Mouse (Mus musculus) hindbrain, embryonic 15.5 days (tissue): ENCODE measurements at regions not wholly inside any gene's neighbourhood (a gene's known extent, or its start where the extent isn't known, plus 50 kb on each side); places are given as distances from the start of the nearest gene placed in this dataset.
"Not testable (repeated sequence)": the region's sequence is repeated elsewhere in the genome, so short reads cannot be mapped to it uniquely, and the experiment has no call there.

ENCODE experiments used
- ATAC-seq: fragments of 200-750 bp; cut with Nextera tagmentation; 2 replicates; pipeline ENCODE4 v1.8.0; 2017; ENCODE audit warnings: low read depth, moderate number of reproducible peaks, moderate TSS enrichment; ENCODE audit not compliant: low FRiP score
- H3K27ac ChIP-seq: fragments of 300-500 bp; sonication (generic); replicated peaks from 2 replicates; pipeline ENCODE4 v1.5.1; 2015; ENCODE audit warnings: mild to moderate bottlenecking, inconsistent platforms
- H3K27me3 ChIP-seq: fragments of 300-500 bp; sonication (generic); 2 replicates; pipeline ENCODE4 v1.6.1; 2015; ENCODE audit warnings: control low read depth, inconsistent platforms
- H3K36me3 ChIP-seq: fragments of 300-500 bp; sonication (generic); 2 replicates; pipeline ENCODE4 v1.6.1; 2015; ENCODE audit warnings: control low read depth, inconsistent platforms
- H3K4me1 ChIP-seq: fragments of 300-500 bp; sonication (generic); replicated peaks from 2 replicates; pipeline ENCODE4 v1.6.1; 2015; ENCODE audit warnings: control low read depth, inconsistent platforms
- H3K4me2 ChIP-seq: fragments of 300-500 bp; sonication (generic); 2 replicates; pipeline ENCODE4 v1.6.1; 2015; ENCODE audit warnings: moderate library complexity, mild to moderate bottlenecking, inconsistent platforms
- H3K4me3 ChIP-seq: fragments of 300-500 bp; sonication (generic); 2 replicates; pipeline ENCODE4 v1.5.1; 2015; ENCODE audit warnings: mild to moderate bottlenecking, inconsistent platforms
- H3K9ac ChIP-seq: fragments of 300-500 bp; sonication (generic); 2 replicates; pipeline ENCODE4 v1.6.1; 2015; ENCODE audit warnings: inconsistent platforms
- H3K9me3 ChIP-seq: fragments of 300-500 bp; sonication (generic); 2 replicates; pipeline ENCODE4 v1.6.1; 2016; ENCODE audit warnings: control low read depth, inconsistent platforms
- WGBS: fragments of 180-500 bp; shearing (Covaris S2); methylation state at CpG from one replicate; pipeline ENCODE4 v1.1.7; 2015; 5-methylcytosine and 5-hydroxymethylcytosine counted together

DNA sequence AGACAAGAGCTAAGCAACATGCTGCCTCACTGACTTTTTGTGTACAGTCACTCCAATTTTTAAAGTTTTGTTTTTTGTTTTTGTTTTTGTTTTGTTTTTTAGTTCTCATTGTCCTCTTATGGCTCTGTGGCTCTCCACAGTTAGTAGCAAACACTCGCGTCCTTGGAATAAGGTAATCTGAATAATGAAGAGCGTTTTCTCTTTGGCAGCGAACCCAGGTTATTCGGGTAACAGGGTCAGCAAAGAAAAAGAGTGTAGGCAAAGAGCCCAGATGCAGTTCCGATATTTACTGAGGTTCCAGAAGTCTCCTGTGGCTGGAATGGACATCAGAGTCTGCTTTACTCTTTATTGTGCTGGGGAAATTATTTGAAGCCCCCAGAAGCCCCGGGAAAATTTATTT, 381.4 kb upstream of the Arid1b start:
- H3K9me3 ChIP-seq: no peaks in the 10 kb centered on the region
- no peaks in the 10 kb centered on the region for H3K36me3 ChIP-seq
- H3K27ac ChIP-seq: no peak overlapping the region
- H3K4me3 ChIP-seq: no peak overlapping the region
- H3K27me3 ChIP-seq: no peaks in the 10 kb centered on the region
- no peak for ATAC-seq
- H3K4me2 ChIP-seq: no peak overlapping the region
- WGBS: 78% methylated on average over 7 of the region's 7 CpGs
- peaks cover 5% of the 10 kb centered on the region; the same call in 1 of the 2 replicates for H3K4me1 ChIP-seq
- H3K9ac ChIP-seq: no peak overlapping the region

- Histone ChIP-seq H3K27me3 (no peaks in the 10 kb centered on the region), H3K9me3 (no peaks in the 10 kb centered on the region), H3K4me1 (no peaks in the 10 kb centered on the region), H3K4me3 (no peak overlapping the region), H3K36me3 (no peaks in the 10 kb centered on the region), H3K4me2 (no peak overlapping the region), H3K9ac (no peak overlapping the region), H3K27ac (no peak overlapping the region)
- no peak for ATAC-seq
These were observed 373.8 kb upstream of the Arid1b start for GRCm38 (mm10) chr17:4620361-4620760.

GRCm38 (mm10) chr17:4626126-4626525, 368.0 kb upstream of the Arid1b start:
- H3K27ac ChIP-seq, H3K9me3 ChIP-seq, H3K4me2 ChIP-seq, H3K27me3 ChIP-seq, ATAC-seq, H3K4me3 ChIP-seq, H3K9ac ChIP-seq, H3K4me1 ChIP-seq, H3K36me3 ChIP-seq: not testable (repeated sequence)
- WGBS: 100% methylated on average over 1 of the region's 1 CpGs

GRCm38 (mm10) chr17:4627542-4627941, 366.6 kb upstream of the Arid1b start:
- no peaks in the 10 kb centered on the region for H3K4me1 ChIP-seq
- H3K27me3 ChIP-seq: no peaks in the 10 kb centered on the region
- H3K27ac ChIP-seq: no peak overlapping the region
- H3K4me2 ChIP-seq: no peak overlapping the region
- H3K9ac ChIP-seq: no peak overlapping the region
- no peaks in the 10 kb centered on the region for H3K36me3 ChIP-seq
- WGBS: 86% methylated on average over 7 of the region's 7 CpGs
- no peaks in the 10 kb centered on the region for H3K9me3 ChIP-seq
- H3K4me3 ChIP-seq: no peak overlapping the region
- no peak for ATAC-seq

DNA sequence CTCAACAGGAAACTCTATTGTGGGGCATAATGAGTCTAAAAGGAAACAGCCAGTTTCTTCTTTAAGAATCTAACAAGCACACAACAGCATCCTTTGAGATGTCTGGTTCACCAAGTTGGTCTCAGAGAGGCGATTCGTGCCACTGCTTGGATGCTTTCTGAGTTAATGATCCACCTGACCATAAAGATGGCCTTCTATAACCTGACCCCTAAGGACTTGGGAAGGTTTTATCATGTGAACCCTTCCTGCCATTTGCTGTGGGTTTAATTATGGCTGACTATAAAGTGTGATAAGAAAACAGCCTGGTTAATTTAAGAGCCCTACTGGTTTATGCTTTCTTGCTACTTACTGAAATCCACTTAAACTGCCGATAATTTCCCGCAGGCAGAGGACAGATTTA, 363.0 kb upstream of the Arid1b start:
- H3K4me2 ChIP-seq: no peak overlapping the region
- no peak overlapping the region for H3K4me3 ChIP-seq
- no peaks in the 10 kb centered on the region for H3K27me3 ChIP-seq
- H3K9ac ChIP-seq: no peak overlapping the region
- H3K36me3 ChIP-seq: no peaks in the 10 kb centered on the region
- ATAC-seq: no peak
- H3K4me1 ChIP-seq: no peaks in the 10 kb centered on the region
- no peaks in the 10 kb centered on the region for H3K9me3 ChIP-seq
- 74% methylated on average over 4 of the region's 4 CpGs for WGBS
- H3K27ac ChIP-seq: no peak overlapping the region

DNA sequence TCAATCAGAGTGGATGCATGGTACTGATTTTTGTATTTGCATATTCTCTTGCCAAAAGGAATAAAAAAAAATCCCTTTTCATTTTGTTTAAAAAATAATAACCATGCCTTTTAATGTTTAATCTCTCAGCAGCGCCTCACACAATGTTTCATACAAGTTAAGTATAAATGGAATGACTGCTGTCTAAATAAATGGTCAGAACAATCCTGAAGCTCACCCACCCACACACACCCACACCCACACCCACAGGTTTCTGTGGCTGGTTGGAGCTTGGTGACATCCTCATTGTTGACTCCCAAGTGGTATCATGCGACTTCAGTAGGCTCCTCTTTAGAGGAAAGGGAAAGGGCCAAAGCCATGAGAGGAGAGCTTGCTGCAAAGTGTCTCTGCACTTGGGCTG, 361.6 kb upstream of the Arid1b start:
- no peak for ATAC-seq
- Histone ChIP-seq H3K9me3 (no peaks in the 10 kb centered on the region), H3K4me2 (no peak overlapping the region), H3K9ac (no peak overlapping the region), H3K27me3 (no peaks in the 10 kb centered on the region), H3K27ac (no peak overlapping the region), H3K4me1 (no peaks in the 10 kb centered on the region), H3K4me3 (no peak overlapping the region), H3K36me3 (no peaks in the 10 kb centered on the region)
- 93% methylated on average over 2 of the region's 2 CpGs for WGBS

- Histone ChIP-seq H3K27ac (no peak overlapping the region), H3K4me2 (no peak overlapping the region), H3K9me3 (no peaks in the 10 kb centered on the region), H3K4me1 (no peaks in the 10 kb centered on the region), H3K36me3 (no peaks in the 10 kb centered on the region), H3K4me3 (no peak overlapping the region), H3K27me3 (no peaks in the 10 kb centered on the region), H3K9ac (no peak overlapping the region)
- WGBS: 73% methylated on average over 3 of the region's 3 CpGs
- no peak for ATAC-seq
These were observed 360.4 kb upstream of the Arid1b start for GRCm38 (mm10) chr17:4633771-4634170.

DNA sequence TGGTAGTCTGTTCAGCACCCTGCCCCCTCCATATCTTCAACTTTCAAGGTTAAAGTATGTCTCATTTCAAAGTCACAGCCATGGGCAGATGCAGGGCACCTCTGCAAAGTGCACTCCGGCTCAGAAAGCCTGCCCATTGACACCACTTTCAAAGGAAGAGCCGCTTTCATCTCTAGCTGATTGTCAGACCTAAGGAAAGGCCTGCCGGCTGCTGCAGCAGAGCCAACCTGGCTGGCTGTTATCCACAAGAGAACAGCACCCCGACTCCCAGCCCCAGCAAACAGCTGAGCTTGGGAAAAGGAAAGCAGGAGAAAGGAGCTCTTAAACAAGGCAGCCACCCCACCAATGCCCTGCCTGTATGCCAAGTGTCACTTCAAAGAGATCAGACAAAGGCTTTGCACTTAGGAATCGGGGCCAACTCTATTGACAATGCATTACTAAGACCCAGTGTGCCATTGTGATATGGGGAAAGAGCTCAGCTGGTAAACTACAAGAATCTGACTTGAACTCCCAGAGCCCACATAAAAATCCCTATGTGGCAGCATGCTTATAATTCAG, 357.3 kb upstream of the Arid1b start:
- WGBS: 27% methylated on average over 5 of the region's 5 CpGs
- Histone ChIP-seq H3K4me1 (no peaks in the 10 kb centered on the region), H3K36me3 (no peaks in the 10 kb centered on the region), H3K9ac (no peak overlapping the region), H3K27me3 (no peaks in the 10 kb centered on the region), H3K4me3 (no peak overlapping the region), H3K9me3 (no peaks in the 10 kb centered on the region), H3K4me2 (no peak overlapping the region), H3K27ac (no peak overlapping the region)
- no peak for ATAC-seq

- Histone ChIP-seq H3K4me1 (no peaks in the 10 kb centered on the region), H3K4me3 (no peak overlapping the region), H3K4me2 (no peak overlapping the region), H3K9ac (no peak overlapping the region), H3K36me3 (no peaks in the 10 kb centered on the region), H3K27ac (no peak overlapping the region), H3K27me3 (no peaks in the 10 kb centered on the region), H3K9me3 (no peaks in the 10 kb centered on the region)
- WGBS: 90% methylated on average over 4 of the region's 4 CpGs
- ATAC-seq: no peak
These were observed 354.6 kb upstream of the Arid1b start for GRCm38 (mm10) chr17:4639531-4639930.

DNA sequence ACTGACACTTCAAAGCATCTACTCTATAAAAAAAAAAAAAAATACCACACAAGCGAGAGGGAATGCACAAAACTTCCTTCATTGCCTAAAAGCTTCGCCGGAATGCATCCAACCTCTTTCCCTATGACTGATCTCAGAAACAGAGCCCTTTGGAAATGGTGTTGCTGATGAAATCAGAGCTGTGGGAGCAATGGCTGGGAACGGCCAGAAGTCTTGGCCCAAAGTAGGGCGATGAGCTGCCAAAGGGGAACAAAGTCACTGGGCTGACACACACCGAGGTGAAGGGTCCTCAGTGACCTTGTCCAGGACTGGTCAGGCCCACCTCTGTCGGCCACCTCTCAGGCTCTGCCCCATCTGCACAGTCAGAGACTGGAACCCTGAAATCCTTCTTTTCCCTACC, 353.6 kb upstream of the Arid1b start:
- Histone ChIP-seq H3K4me1 (no peaks in the 10 kb centered on the region), H3K27me3 (no peaks in the 10 kb centered on the region), H3K9me3 (no peaks in the 10 kb centered on the region), H3K4me2 (no peak overlapping the region), H3K27ac (no peak overlapping the region), H3K4me3 (no peak overlapping the region), H3K9ac (no peak overlapping the region), H3K36me3 (no peaks in the 10 kb centered on the region)
- no peak for ATAC-seq
- WGBS: 91% methylated on average over 7 of the region's 7 CpGs

GRCm38 (mm10) chr17:4641166-4641565, 353.0 kb upstream of the Arid1b start:
- ATAC-seq: no peak
- WGBS: 61% methylated on average over 4 of the region's 4 CpGs

DNA sequence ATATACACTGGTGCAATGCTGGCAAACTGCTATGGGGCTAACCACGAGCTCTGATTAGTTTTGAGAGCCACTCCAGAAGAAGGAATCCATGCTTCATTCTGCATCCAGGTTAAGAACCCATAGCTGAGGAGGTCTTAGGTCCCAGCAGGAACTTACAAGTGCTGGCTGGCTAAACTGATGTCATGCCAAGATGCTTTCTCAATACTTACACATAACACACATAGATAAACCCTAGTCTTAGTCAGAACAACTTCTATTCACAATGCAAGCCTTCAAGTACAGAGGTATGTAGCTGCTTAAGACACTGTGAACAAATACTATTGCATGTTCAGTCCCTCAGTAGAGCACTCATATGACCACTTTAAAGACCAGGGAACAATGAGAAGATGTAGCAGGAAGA, 352.1 kb upstream of the Arid1b start:
- H3K4me2 ChIP-seq: no peak overlapping the region
- WGBS: 85% methylated on average over 1 of the region's 1 CpGs
- no peaks in the 10 kb centered on the region for H3K36me3 ChIP-seq
- no peak for ATAC-seq
- no peaks in the 10 kb centered on the region for H3K27me3 ChIP-seq
- H3K4me1 ChIP-seq: no peaks in the 10 kb centered on the region
- H3K9ac ChIP-seq: no peak overlapping the region
- H3K27ac ChIP-seq: no peak overlapping the region
- no peaks in the 10 kb centered on the region for H3K9me3 ChIP-seq
- H3K4me3 ChIP-seq: no peak overlapping the region

More at GRCm38 (mm10) chr17:4641166-4641565, 353.0 kb upstream of the Arid1b start:
- H3K27me3 ChIP-seq: no peaks in the 10 kb centered on the region
- H3K9ac ChIP-seq: no peak overlapping the region
- no peaks in the 10 kb centered on the region for H3K9me3 ChIP-seq
- no peak overlapping the region for H3K27ac ChIP-seq
- no peak overlapping the region for H3K4me2 ChIP-seq
- H3K36me3 ChIP-seq: no peaks in the 10 kb centered on the region
- H3K4me3 ChIP-seq: no peak overlapping the region
- no peaks in the 10 kb centered on the region for H3K4me1 ChIP-seq

- Histone ChIP-seq H3K36me3 (no peaks in the 10 kb centered on the region), H3K4me3 (no peak overlapping the region), H3K4me1 (no peaks in the 10 kb centered on the region), H3K9ac (no peak overlapping the region), H3K27me3 (no peaks in the 10 kb centered on the region), H3K27ac (no peak overlapping the region), H3K9me3 (no peaks in the 10 kb centered on the region), H3K4me2 (no peak overlapping the region)
- WGBS: 86% methylated on average over 6 of the region's 6 CpGs
- no peak for ATAC-seq
These were observed 350.8 kb upstream of the Arid1b start for GRCm38 (mm10) chr17:4643343-4643742.
